ENCODE assay signal across 10 mouse cellular contexts in the genomic region with DNA sequence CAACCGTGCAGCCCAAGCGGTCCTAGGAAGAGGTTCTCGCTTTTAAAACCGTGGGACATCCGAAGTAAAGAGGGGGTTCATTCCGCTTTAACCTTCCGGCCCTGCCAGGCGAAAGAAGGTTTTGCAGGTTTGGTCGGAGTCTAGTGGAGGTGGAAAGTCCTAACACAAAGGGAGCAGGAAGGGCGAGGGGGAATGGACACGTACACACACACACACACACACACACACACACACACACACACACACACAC. TPM values are rescaled to one million over a fixed set of nuclear protein-coding genes. Genes with fewer than 3 reads are reported as not detected.
DNase-seq lines count a peak whose midpoint lies in the region; ATAC-seq lines count a peak whose summit lies in the region.
"Had no signal": no experiment of that assay in that cellular context is flagged by ENCODE, and none has a peak within 500 bp of the region (broad histone marks: within the 10 kb centered on the region; RNA-seq: fewer than 3 reads in every experiment).

No protein-coding gene starts in this region.

- WGBS in kidney, embryonic 15.5 days: 14% methylated on average over 11 of the region's 11 CpGs
- WGBS in kidney, embryonic 16.5 days: 13% methylated on average over 11 of the region's 11 CpGs
- WGBS in embryonic facial prominence, embryonic 14.5 days: 38% methylated on average over 11 of the region's 11 CpGs
- WGBS in limb, embryonic 12.5 days: 2% methylated on average over 11 of the region's 11 CpGs
- 3% methylated on average over 11 of the region's 11 CpGs for WGBS in kidney, embryonic 14.5 days

- no peak for ATAC-seq in kidney, embryonic 15.5 days (replicated peaks; ENCODE audit: low FRiP score)
- ATAC-seq in kidney, embryonic 16.5 days (ENCODE audit: low FRiP score, low TSS enrichment): no peak
- no peak for ATAC-seq in embryonic facial prominence, embryonic 14.5 days (ENCODE audit: low read depth)
- ATAC-seq in limb, embryonic 12.5 days (ENCODE audit: insufficient number of reproducible peaks, insufficient read depth, low FRiP score, low TSS enrichment, low read depth): no peak
- no peak for ATAC-seq in frontal cortex, adult (ENCODE audit: low TSS enrichment)
- ATAC-seq in kidney, embryonic 14.5 days (ENCODE audit: low FRiP score, low TSS enrichment): no peak
- ATAC-seq: intestine, embryonic 15.5 days had no signal

- no peak overlapping the region for H3K4me2 ChIP-seq in kidney, embryonic 15.5 days
- H3K4me2 ChIP-seq in kidney, embryonic 16.5 days (replicated peaks; ENCODE audit: low read depth, low read length): no peak overlapping the region
- peak overlapping the region; percentile 44; the same call in 1 of the 2 replicates for H3K4me2 ChIP-seq in embryonic facial prominence, embryonic 14.5 days (ENCODE audit: low read depth, low read length)
- peak overlapping the region; percentile 45 for H3K4me2 ChIP-seq in limb, embryonic 12.5 days
- H3K4me2 ChIP-seq in kidney, embryonic 14.5 days (replicated peaks; ENCODE audit: low read depth, low read length): no peak overlapping the region

- no peak overlapping the region for H3K27ac ChIP-seq in kidney, embryonic 15.5 days
- H3K27ac ChIP-seq in kidney, embryonic 16.5 days (ENCODE audit: low read length): no peak overlapping the region
- H3K27ac ChIP-seq in embryonic facial prominence, embryonic 14.5 days (replicated peaks; ENCODE audit: low read depth, low read length): no peak overlapping the region
- H3K27ac ChIP-seq in limb, embryonic 12.5 days: no peak overlapping the region
- H3K27ac ChIP-seq in kidney, embryonic 14.5 days (ENCODE audit: low read depth, low read length): no peak overlapping the region
- H3K27ac ChIP-seq: intestine, embryonic 15.5 days; macrophage had no signal

- H3K9me3 ChIP-seq in kidney, embryonic 15.5 days (replicated peaks): no peaks in the 10 kb centered on the region
- no peaks in the 10 kb centered on the region for H3K9me3 ChIP-seq in kidney, embryonic 16.5 days (ENCODE audit: low read length)
- H3K9me3 ChIP-seq in embryonic facial prominence, embryonic 14.5 days (ENCODE audit: control insufficient read depth, low read length): no peaks in the 10 kb centered on the region
- no peaks in the 10 kb centered on the region for H3K9me3 ChIP-seq in limb, embryonic 12.5 days
- H3K9me3 ChIP-seq in kidney, embryonic 14.5 days (ENCODE audit: control insufficient read depth, low read length): no peaks in the 10 kb centered on the region
- H3K9me3 ChIP-seq: intestine, embryonic 15.5 days had no signal

- H3K27me3 ChIP-seq in kidney, embryonic 15.5 days: peaks cover 100% of the 10 kb centered on the region
- H3K27me3 ChIP-seq in kidney, embryonic 16.5 days (ENCODE audit: insufficient read depth, low read length): peaks cover 100% of the 10 kb centered on the region
- peaks cover 64% of the 10 kb centered on the region for H3K27me3 ChIP-seq in embryonic facial prominence, embryonic 14.5 days (replicated peaks; ENCODE audit: control insufficient read depth, insufficient read depth, low read length)
- peaks cover 99% of the 10 kb centered on the region for H3K27me3 ChIP-seq in limb, embryonic 12.5 days
- peaks cover 99% of the 10 kb centered on the region for H3K27me3 ChIP-seq in kidney, embryonic 14.5 days (ENCODE audit: control insufficient read depth, insufficient read depth, low read length)

- H3K4me3 ChIP-seq in kidney, embryonic 15.5 days (replicated peaks): 0 out of 2 replicates have a peak overlapping the region, but pooled peaks have one; percentile 5
- no peak overlapping the region for H3K4me3 ChIP-seq in kidney, embryonic 16.5 days (ENCODE audit: low read length)
- H3K4me3 ChIP-seq in embryonic facial prominence, embryonic 14.5 days (ENCODE audit: low read depth, low read length): peak overlapping the region; percentile 26; the same call in 1 of the 2 replicates
- H3K4me3 ChIP-seq in limb, embryonic 12.5 days (replicated peaks): peak overlapping the region; percentile 26
- H3K4me3 ChIP-seq in kidney, embryonic 14.5 days (ENCODE audit: low read length): no peak overlapping the region
- H3K4me3 ChIP-seq: intestine, embryonic 15.5 days had no signal

- no peaks in the 10 kb centered on the region for H3K36me3 ChIP-seq in kidney, embryonic 15.5 days
- H3K36me3 ChIP-seq in kidney, embryonic 16.5 days (ENCODE audit: insufficient read depth, low read length): no peaks in the 10 kb centered on the region
- H3K36me3 ChIP-seq in embryonic facial prominence, embryonic 14.5 days (ENCODE audit: control insufficient read depth, insufficient read depth, low read length): no peaks in the 10 kb centered on the region
- peaks cover 3% of the 10 kb centered on the region; the same call in 1 of the 2 replicates for H3K36me3 ChIP-seq in limb, embryonic 12.5 days
- H3K36me3 ChIP-seq in kidney, embryonic 14.5 days (ENCODE audit: control insufficient read depth, insufficient read depth, low read length): no peaks in the 10 kb centered on the region
- H3K36me3 ChIP-seq: intestine, embryonic 15.5 days had no signal

- peak; percentile 29 for DNase-seq in cerebellum, adult 11 months
- DNase-seq in cerebellum, adult 11-12 months: no peak
- no peak for DNase-seq in embryonic facial prominence, embryonic 14.5 days (ENCODE audit: low spot score)

- peaks cover 36% of the 10 kb centered on the region for H3K4me1 ChIP-seq in kidney, embryonic 15.5 days
- H3K4me1 ChIP-seq in kidney, embryonic 16.5 days (ENCODE audit: insufficient read depth, low read length): peaks cover 36% of the 10 kb centered on the region
- H3K4me1 ChIP-seq in embryonic facial prominence, embryonic 14.5 days (ENCODE audit: control insufficient read depth, insufficient read depth, low read length): peaks cover 95% of the 10 kb centered on the region
- H3K4me1 ChIP-seq in limb, embryonic 12.5 days (replicated peaks): peaks cover 94% of the 10 kb centered on the region
- peaks cover 8% of the 10 kb centered on the region; the same call in 1 of the 2 replicates for H3K4me1 ChIP-seq in kidney, embryonic 14.5 days (ENCODE audit: control insufficient read depth, insufficient read depth, low read length)

- no peak overlapping the region for H3K9ac ChIP-seq in kidney, embryonic 15.5 days
- H3K9ac ChIP-seq in kidney, embryonic 16.5 days (replicated peaks; ENCODE audit: low read length): no peak overlapping the region
- H3K9ac ChIP-seq in embryonic facial prominence, embryonic 14.5 days (ENCODE audit: low read depth, low read length): no peak overlapping the region
- no peak overlapping the region; the same call in 1 of the 2 replicates for H3K9ac ChIP-seq in limb, embryonic 12.5 days (replicated peaks)
- H3K9ac ChIP-seq in kidney, embryonic 14.5 days (ENCODE audit: low read depth, low read length): no peak overlapping the region
- H3K9ac ChIP-seq: intestine, embryonic 15.5 days had no signal

RNA-seq across cellular contexts. Expression of gene Nfix, which starts 14.7 kb away (rescaled TPM):
- polyA plus RNA-seq in kidney, embryonic 15.5 days (2015; fragmentation: Nextera tagmentation; extraction: Ambion mirVana): 14.2 and 15.5 TPM in 2 replicates
- 14.8 and 15.9 TPM in 2 replicates for polyA plus RNA-seq in kidney, embryonic 16.5 days (2015; fragmentation: Nextera tagmentation; extraction: Ambion mirVana)
- 64.0 and 67.4 TPM in 2 replicates for polyA plus RNA-seq in embryonic facial prominence, embryonic 14.5 days (2014; fragmentation: Nextera tagmentation; extraction: Ambion mirVana)
- polyA plus RNA-seq in limb, embryonic 12.5 days (2016; fragmentation: Nextera tagmentation; extraction: Ambion mirVana): 14.5 and 18.1 TPM in 2 replicates
- 9.4 and 10.9 TPM in 2 replicates for polyA plus RNA-seq in kidney, embryonic 14.5 days (2014; fragmentation: Nextera tagmentation; extraction: Ambion mirVana)

RNA-seq across cellular contexts. Expression of gene Dand5, which starts 37.2 kb away (rescaled TPM):
- 6.3 and 7.0 TPM in 2 replicates for polyA plus RNA-seq in kidney, embryonic 15.5 days (2015; fragmentation: Nextera tagmentation; extraction: Ambion mirVana)
- polyA plus RNA-seq in kidney, embryonic 16.5 days (2015; fragmentation: Nextera tagmentation; extraction: Ambion mirVana): 6.6 and 9.0 TPM in 2 replicates
- 5.8 and 6.8 TPM in 2 replicates for polyA plus RNA-seq in embryonic facial prominence, embryonic 14.5 days (2014; fragmentation: Nextera tagmentation; extraction: Ambion mirVana)
- polyA plus RNA-seq in limb, embryonic 12.5 days (2016; fragmentation: Nextera tagmentation; extraction: Ambion mirVana): 4.1 and 5.1 TPM in 2 replicates
- polyA plus RNA-seq in kidney, embryonic 14.5 days (2014; fragmentation: Nextera tagmentation; extraction: Ambion mirVana): 5.9 and 6.0 TPM in 2 replicates

RNA-seq across cellular contexts. Expression of gene Gadd45gip1, which starts 45.9 kb away (rescaled TPM):
- polyA plus RNA-seq in kidney, embryonic 15.5 days (2015; fragmentation: Nextera tagmentation; extraction: Ambion mirVana): 52.6 and 53.0 TPM in 2 replicates
- polyA plus RNA-seq in kidney, embryonic 16.5 days (2015; fragmentation: Nextera tagmentation; extraction: Ambion mirVana): 49.7 and 51.6 TPM in 2 replicates
- 41.3 and 41.5 TPM in 2 replicates for polyA plus RNA-seq in embryonic facial prominence, embryonic 14.5 days (2014; fragmentation: Nextera tagmentation; extraction: Ambion mirVana)
- 46.5 and 48.6 TPM in 2 replicates for polyA plus RNA-seq in limb, embryonic 12.5 days (2016; fragmentation: Nextera tagmentation; extraction: Ambion mirVana)
- 49.2 and 54.2 TPM in 2 replicates for polyA plus RNA-seq in kidney, embryonic 14.5 days (2014; fragmentation: Nextera tagmentation; extraction: Ambion mirVana)

RNA-seq across cellular contexts. Expression of gene Rad23a, which starts 55.0 kb away (rescaled TPM):
- polyA plus RNA-seq in kidney, embryonic 15.5 days (2015; fragmentation: Nextera tagmentation; extraction: Ambion mirVana): 112 and 122 TPM in 2 replicates
- polyA plus RNA-seq in kidney, embryonic 16.5 days (2015; fragmentation: Nextera tagmentation; extraction: Ambion mirVana): 109 and 114 TPM in 2 replicates
- 109 and 111 TPM in 2 replicates for polyA plus RNA-seq in embryonic facial prominence, embryonic 14.5 days (2014; fragmentation: Nextera tagmentation; extraction: Ambion mirVana)
- 104 and 109 TPM in 2 replicates for polyA plus RNA-seq in limb, embryonic 12.5 days (2016; fragmentation: Nextera tagmentation; extraction: Ambion mirVana)
- 124 and 125 TPM in 2 replicates for polyA plus RNA-seq in kidney, embryonic 14.5 days (2014; fragmentation: Nextera tagmentation; extraction: Ambion mirVana)

Comparison
In these comparisons a context has a peak if more than half of its experiments do, and no peak if none do; other contexts are left out.
1. H3K4me3 ChIP-seq: peak in kidney, embryonic 15.5 days (single experiment), embryonic facial prominence, embryonic 14.5 days (single experiment) and limb, embryonic 12.5 days (single experiment); none in kidney, embryonic 16.5 days (single experiment) and kidney, embryonic 14.5 days (single experiment).
2. H3K4me2 ChIP-seq: peak in embryonic facial prominence, embryonic 14.5 days (single experiment) and limb, embryonic 12.5 days (single experiment); none in kidney, embryonic 15.5 days (single experiment), kidney, embryonic 16.5 days (single experiment) and kidney, embryonic 14.5 days (single experiment).